Mouse (Mus musculus) neural tube, embryonic 13.5 days (tissue): ENCODE results near the gene Ogfod1. TPM values are rescaled to one million over a fixed set of nuclear protein-coding genes. Genes with fewer than 3 reads are reported as not detected.

Source experiments
- ATAC-seq: fragments of 200-750 bp; cut with Nextera tagmentation; 2 replicates; pipeline ENCODE4 v1.8.0; 2017; ENCODE audit warnings: low read depth, mild to moderate bottlenecking, moderate TSS enrichment, moderate library complexity
- H3K27ac ChIP-seq: fragments of 300-500 bp; sonication (generic); replicated peaks from 2 replicates; pipeline ENCODE4 v1.5.1; 2015; ENCODE audit warnings: moderate library complexity, mild to moderate bottlenecking, inconsistent platforms
- H3K27me3 ChIP-seq: fragments of 300-500 bp; sonication (generic); 2 replicates; pipeline ENCODE4 v1.6.1; 2015; ENCODE audit warnings: mild to moderate bottlenecking, inconsistent platforms
- H3K36me3 ChIP-seq: fragments of 300-500 bp; sonication (generic); 2 replicates; pipeline ENCODE4 v1.6.1; 2015; ENCODE audit warnings: mild to moderate bottlenecking, inconsistent platforms
- H3K4me1 ChIP-seq: fragments of 300-500 bp; sonication (generic); replicated peaks from 2 replicates; pipeline ENCODE4 v1.6.1; 2015; ENCODE audit warnings: inconsistent platforms
- H3K4me2 ChIP-seq: fragments of 300-500 bp; sonication (generic); 2 replicates; pipeline ENCODE4 v1.6.1; 2015; ENCODE audit warnings: inconsistent platforms, mild to moderate bottlenecking, moderate library complexity
- H3K4me3 ChIP-seq: fragments of 300-500 bp; sonication (generic); 2 replicates; pipeline ENCODE4 v1.5.1; 2015; ENCODE audit warnings: mild to moderate bottlenecking, inconsistent platforms
- H3K9ac ChIP-seq: fragments of 300-500 bp; sonication (generic); 2 replicates; pipeline ENCODE4 v1.6.1; 2015; ENCODE audit warnings: moderate library complexity, mild to moderate bottlenecking, inconsistent platforms
- H3K9me3 ChIP-seq: fragments of 300-500 bp; sonication (generic); 2 replicates; pipeline ENCODE4 v1.6.1; 2016; ENCODE audit warnings: inconsistent platforms
- WGBS: fragments of 180-500 bp; shearing (Covaris S2); methylation state at CpG from one replicate; pipeline ENCODE4 v1.1.7; 2015; 5-methylcytosine and 5-hydroxymethylcytosine counted together
- polyA plus RNA-seq: library from polyadenylated mRNA; unstranded; fragments of >200 nt; fragmentation: Nextera tagmentation; extraction: Ambion mirVana; gene quantifications from 2 replicates; pipeline ENCODE4 v1.2.1, GENCODE M21; 2015

Ogfod1 gene
- polyA plus RNA-seq, result 12.8 and 14.2 TPM in 2 replicates

DNA sequence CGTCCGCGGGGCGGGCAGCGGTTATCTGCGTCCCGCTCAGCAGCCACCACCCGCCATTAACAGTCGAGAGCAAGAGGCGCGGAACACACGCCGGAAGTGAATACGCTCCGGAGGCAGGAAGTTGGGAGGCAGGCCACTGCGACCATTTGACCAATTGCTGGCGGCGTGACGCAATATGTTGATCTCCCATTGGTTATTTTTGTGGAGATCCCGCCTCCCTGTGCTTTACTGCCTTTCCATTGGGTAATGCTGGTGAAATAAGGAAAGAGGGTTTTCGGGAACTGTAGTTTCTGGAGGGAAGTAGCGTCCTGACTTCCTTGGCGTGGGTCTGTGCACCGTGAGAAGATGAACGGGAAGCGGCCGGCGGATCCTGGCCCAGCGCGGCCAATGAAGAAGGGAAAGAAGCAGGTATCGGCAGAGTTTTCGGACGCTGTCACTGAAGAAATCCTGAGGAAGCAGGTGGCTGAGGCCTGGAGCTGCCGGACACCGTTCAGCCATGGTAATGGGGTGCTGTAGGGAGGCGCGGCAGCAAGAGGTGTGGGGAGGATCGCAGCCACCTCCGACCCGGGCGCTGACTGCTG lies at the start of gene Ogfod1, which contains the start of gene Nudt21:
Ogfod1 (plus strand) TSS at position 255 of the 581 bp plus-strand sequence.
Nudt21 (minus strand) TSS at position 88 of the 581 bp plus-strand sequence.
- ATAC-seq, result peak; percentile 99
- Histone ChIP-seq H3K4me1 (peaks cover 37% of the 10 kb centered on the region), H3K9ac (peak within 1 kb of the TSS; percentile 79), H3K27ac (peak within 1 kb of the TSS; percentile 81), H3K9me3 (no peaks in the 10 kb centered on the region), H3K4me2 (peak within 1 kb of the TSS; percentile 88), H3K4me3 (peak within 1 kb of the TSS; percentile 70), H3K36me3 (peaks cover 13% of the 10 kb centered on the region), H3K27me3 (no peaks in the 10 kb centered on the region)
- WGBS, result under 1% methylated on average over 41 of the region's 41 CpGs

DNA sequence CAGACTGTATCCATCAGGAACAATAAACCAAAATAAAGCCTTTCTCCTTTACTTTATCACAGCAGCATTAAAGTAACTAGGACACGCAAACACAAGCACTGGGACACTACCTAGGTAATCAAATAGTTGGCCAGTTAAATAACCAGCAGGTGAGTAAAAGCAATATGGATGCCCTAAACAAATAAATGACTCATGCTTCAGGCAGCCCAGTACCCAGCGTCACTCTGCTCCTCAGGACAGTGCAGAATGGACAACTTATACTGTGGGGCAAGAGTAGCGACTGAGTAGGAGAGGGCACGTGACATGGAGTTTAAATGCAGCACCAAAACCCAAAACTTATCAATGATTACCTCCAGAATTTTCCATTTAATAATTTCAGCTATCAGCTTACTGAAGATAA lies 47.3 kb upstream of the Ogfod1 start:
- WGBS, result 98% methylated on average over 4 of the region's 4 CpGs

DNA sequence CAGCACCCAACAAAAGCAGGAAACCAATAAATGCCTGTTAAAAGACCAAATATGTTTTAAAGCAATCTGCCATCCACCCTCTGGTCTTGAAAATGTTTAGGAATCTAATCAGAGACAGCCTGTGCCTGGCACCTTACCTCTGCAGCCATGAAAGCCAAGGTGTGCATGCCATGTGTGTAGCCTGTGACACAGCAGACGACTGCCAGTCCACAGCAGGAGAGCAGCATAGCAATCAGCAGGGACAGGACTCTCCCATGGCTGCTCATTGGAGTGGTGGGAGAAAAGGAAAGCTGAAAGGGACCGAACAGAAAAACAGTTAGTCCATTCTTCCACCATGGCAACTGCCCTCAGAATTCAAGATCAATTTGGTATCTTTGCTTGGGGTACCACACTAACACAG lies 38.0 kb upstream of the Ogfod1 start:
- no peaks in the 10 kb centered on the region for H3K4me1 ChIP-seq

More for the DNA sequence above, 47.3 kb upstream of the Ogfod1 start:
- H3K27ac ChIP-seq, result no peak overlapping the region
- no peak overlapping the region for H3K9ac ChIP-seq
- no peaks in the 10 kb centered on the region for H3K4me1 ChIP-seq
- no peaks in the 10 kb centered on the region for H3K27me3 ChIP-seq
- H3K9me3 ChIP-seq, result no peaks in the 10 kb centered on the region
- peaks cover 65% of the 10 kb centered on the region for H3K36me3 ChIP-seq
- H3K4me2 ChIP-seq, result no peak overlapping the region
- ATAC-seq, result no peak
- H3K4me3 ChIP-seq, result no peak overlapping the region

DNA sequence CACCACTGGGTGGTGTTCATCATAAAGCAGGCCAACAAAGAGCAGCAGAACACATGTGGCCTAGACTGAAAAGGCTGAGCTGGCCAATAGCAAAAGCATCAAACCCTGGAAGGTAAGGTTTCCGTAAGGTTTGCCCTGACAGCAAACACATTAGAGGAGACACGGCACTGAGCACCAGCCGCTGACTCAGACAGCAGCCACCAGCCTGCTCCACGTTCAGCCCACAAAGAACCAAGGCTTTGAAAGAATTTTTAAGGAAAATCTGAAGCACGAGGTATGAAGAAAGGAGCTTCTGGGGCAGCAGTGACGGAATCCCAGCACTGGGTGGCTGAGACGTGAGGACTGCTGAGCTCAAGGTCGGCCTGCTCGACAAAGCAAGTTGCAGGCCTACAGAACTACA lies 32.9 kb upstream of the Ogfod1 start:
- 93% methylated on average over 9 of the region's 9 CpGs for WGBS
- ATAC-seq, result no peak

More for the DNA sequence above, 38.0 kb upstream of the Ogfod1 start:
- 88% methylated on average over 2 of the region's 2 CpGs for WGBS
- H3K27ac ChIP-seq, result no peak overlapping the region
- ATAC-seq, result no peak
- no peaks in the 10 kb centered on the region for H3K27me3 ChIP-seq
- no peak overlapping the region for H3K4me2 ChIP-seq
- H3K4me3 ChIP-seq, result no peak overlapping the region
- H3K9me3 ChIP-seq, result no peaks in the 10 kb centered on the region
- H3K36me3 ChIP-seq, result peaks cover 63% of the 10 kb centered on the region
- no peak overlapping the region for H3K9ac ChIP-seq

DNA sequence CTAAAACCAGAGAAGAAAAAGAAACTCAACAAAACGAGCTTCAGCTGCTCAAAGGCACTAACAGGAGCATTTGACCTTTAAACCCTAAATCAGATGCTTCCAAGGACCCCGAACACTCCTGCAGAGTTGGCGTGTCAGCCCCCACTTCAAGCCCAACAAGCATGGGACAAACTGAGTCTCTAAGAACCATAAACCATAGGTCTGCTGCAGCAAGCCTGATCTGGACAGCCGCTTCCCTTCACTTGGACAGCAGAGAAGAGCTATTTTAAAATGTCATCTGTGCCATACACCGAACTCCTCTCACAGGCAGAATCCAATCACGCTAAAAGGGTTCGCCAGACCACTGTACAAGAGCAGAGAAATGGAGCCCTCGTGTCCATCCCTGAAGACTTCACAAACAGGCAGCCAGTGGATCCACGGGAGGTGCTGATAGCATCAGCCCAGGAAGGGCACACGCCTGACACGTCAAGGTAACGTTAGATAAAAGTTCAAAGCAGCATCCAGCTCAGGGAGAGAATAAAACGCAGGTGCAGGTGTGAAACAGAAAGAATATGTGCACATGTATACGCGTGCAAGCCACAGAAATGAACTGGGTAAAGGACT lies 27.7 kb upstream of the Ogfod1 start:
- H3K4me2 ChIP-seq, result no peak overlapping the region
- no peaks in the 10 kb centered on the region for H3K27me3 ChIP-seq
- no peak for ATAC-seq

More for the DNA sequence above, 32.9 kb upstream of the Ogfod1 start:
- peaks cover 5% of the 10 kb centered on the region for H3K4me1 ChIP-seq
- no peaks in the 10 kb centered on the region for H3K9me3 ChIP-seq
- no peak overlapping the region for H3K27ac ChIP-seq
- no peaks in the 10 kb centered on the region for H3K27me3 ChIP-seq
- no peak overlapping the region for H3K9ac ChIP-seq
- no peak overlapping the region for H3K4me3 ChIP-seq
- peaks cover 44% of the 10 kb centered on the region for H3K36me3 ChIP-seq
- H3K4me2 ChIP-seq, result no peak overlapping the region

DNA sequence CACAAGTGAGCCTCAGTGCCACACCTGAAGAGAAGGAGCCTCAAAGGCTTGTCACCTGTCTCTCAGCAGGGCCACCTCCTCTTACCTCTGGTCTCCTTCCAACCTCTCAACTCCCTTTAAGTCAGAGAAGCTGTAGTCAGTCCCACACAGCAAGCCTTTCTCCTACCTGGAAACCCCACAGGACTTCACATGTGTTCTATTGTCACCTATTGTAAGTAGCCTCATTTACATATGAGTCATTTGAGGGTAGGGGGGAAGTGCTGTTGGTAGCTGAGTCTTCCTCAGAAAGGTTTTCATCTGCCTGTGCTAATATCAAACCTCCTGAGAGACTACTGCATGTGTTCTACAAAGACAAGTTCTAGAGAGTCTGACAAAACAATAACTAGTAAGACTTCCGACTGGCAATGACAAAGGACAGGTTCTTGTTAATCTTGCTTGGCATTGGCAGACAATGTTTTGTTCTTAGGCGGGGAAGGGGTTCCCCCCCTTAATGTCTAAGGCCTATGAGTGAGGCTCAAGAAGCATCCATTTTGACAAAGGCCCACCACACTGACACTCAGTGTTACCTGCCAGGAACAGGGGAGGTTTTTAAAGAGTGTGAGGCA lies 26.8 kb upstream of the Ogfod1 start:
- Histone ChIP-seq H3K4me3 (peak overlapping the region; percentile 7; the same call in 1 of the 2 replicates), H3K4me2 (peak overlapping the region; percentile 79), H3K36me3 (peaks cover 10% of the 10 kb centered on the region; the same call in 1 of the 2 replicates), H3K27ac (no peak overlapping the region), H3K9me3 (no peaks in the 10 kb centered on the region), H3K27me3 (no peaks in the 10 kb centered on the region), H3K4me1 (peaks cover 36% of the 10 kb centered on the region), H3K9ac (peak overlapping the region; percentile 51; the same call in 1 of the 2 replicates)
- no peak for ATAC-seq
- 54% methylated on average over 2 of the region's 2 CpGs for WGBS

More for the DNA sequence above, 27.7 kb upstream of the Ogfod1 start:
- H3K27ac ChIP-seq, result no peak overlapping the region
- no peak overlapping the region for H3K4me3 ChIP-seq
- no peaks in the 10 kb centered on the region for H3K9me3 ChIP-seq
- H3K4me1 ChIP-seq, result peaks cover 36% of the 10 kb centered on the region
- H3K36me3 ChIP-seq, result peaks cover 5% of the 10 kb centered on the region
- H3K9ac ChIP-seq, result no peak overlapping the region
- WGBS, result 64% methylated on average over 15 of the region's 15 CpGs

DNA sequence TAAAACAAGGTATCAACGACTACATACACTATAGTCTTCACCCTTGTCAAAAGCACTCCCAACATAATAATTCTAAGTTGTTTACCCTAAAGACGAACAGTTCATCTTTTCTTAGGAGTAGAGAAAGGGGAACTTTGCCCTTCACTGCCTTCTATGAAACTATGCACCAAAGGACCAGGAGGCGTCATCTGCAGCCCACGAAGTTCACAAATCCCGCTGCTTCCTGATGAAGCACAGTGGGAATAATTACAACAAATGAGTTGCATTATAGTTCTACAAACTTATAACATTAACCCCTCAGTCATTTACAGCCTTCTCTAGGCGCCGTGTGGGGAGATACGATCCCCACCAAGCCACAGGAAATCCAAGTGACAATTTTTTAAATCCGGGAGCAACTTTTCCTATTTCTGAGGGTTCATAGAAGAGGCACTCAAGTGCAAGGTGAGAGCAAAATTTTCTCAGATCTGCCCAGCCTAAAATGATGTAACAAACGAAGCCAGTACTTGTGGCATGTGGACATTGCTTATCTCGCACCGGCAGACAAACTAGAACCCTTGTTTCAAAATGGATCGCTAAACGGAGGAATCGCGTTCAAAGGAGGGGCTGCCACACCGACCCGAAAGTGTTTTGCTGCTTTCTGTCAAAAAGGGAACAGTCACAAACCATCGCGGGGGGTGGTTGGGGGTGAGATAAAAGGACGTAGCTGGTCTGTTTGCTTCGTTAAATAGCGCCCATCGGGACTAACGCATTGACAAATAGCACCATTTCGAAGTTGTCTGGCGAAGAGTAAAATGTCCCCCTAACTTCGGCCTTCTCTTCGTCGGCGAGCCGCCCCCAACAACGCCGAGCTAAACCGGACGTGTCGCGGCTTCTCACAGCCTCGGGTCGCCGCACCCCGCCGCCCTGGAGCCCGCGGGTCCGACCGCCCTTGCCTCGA lies 25.7 kb upstream of the Ogfod1 start:
- Histone ChIP-seq H3K27ac (peak overlapping the region; percentile 96), H3K4me2 (peak overlapping the region; percentile 79), H3K9ac (peak overlapping the region; percentile 99), H3K27me3 (no peaks in the 10 kb centered on the region), H3K4me3 (peak overlapping the region; percentile 96), H3K36me3 (peaks cover 10% of the 10 kb centered on the region; the same call in 1 of the 2 replicates), H3K9me3 (no peaks in the 10 kb centered on the region), H3K4me1 (peaks cover 36% of the 10 kb centered on the region)
- ATAC-seq, result no peak; the same call in 1 of the 2 replicates
- WGBS, result 3% methylated on average over 48 of the region's 48 CpGs

DNA sequence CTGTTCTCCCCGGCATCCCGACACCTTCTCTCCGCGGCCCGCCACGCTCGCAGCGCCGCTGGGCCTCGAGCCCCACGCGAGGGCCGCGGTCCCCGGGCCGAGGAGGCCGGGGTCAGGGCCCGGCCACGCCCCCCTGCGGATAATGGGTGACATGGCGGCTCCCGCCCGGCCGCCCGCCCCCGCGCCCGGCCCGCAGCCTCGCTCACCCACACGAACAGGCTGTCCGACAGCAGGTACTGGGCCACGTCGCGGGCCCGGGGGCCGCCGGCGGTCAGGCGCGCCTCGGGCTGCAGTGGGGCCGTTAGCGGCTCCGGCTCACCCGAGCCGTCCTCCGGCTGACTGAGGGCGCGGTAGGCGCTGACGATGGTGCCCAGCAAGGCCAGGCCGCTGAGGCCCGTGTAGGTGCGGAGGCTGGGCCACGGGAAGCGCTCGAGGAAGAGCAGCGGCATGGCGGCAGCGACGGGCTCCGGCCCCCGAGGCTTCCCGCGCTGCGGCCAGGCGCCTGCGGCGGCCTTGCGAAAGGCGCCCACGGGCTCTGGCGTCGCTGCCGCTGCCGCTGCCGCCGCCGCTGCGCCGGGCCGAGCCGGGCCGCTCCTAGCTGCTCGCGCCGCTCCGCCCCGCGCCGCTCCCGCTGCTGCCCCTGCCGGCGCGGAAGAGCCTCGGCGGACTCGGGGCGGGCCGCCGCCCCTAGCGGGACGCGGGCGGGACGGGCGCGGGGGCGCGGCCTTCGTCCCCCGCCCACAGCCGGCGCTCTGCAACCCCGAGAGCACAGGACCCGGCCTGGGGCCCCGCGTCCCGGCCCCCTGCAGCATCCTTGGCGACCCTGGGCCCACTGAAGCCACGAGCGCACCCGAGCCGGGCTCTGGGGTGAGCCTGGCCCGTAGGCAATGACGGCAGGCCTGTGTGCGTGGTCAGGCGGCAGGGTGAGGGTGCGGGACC lies 24.7 kb upstream of the Ogfod1 start, which contains the start of gene Amfr:
Amfr (minus strand) TSS at position 830 of the 939 bp plus-strand sequence.
- H3K4me3 ChIP-seq, result peak within 1 kb of the TSS; percentile 96
- peaks cover 36% of the 10 kb centered on the region for H3K4me1 ChIP-seq
- H3K36me3 ChIP-seq, result peaks cover 10% of the 10 kb centered on the region; the same call in 1 of the 2 replicates
- H3K27ac ChIP-seq, result peak within 1 kb of the TSS; percentile 96
- under 1% methylated on average over 115 of the region's 130 CpGs for WGBS
- peak; percentile 93 for ATAC-seq
- H3K4me2 ChIP-seq, result peak within 1 kb of the TSS; percentile 79
- no peaks in the 10 kb centered on the region for H3K27me3 ChIP-seq
- peak within 1 kb of the TSS; percentile 99 for H3K9ac ChIP-seq
- H3K9me3 ChIP-seq, result no peaks in the 10 kb centered on the region

DNA sequence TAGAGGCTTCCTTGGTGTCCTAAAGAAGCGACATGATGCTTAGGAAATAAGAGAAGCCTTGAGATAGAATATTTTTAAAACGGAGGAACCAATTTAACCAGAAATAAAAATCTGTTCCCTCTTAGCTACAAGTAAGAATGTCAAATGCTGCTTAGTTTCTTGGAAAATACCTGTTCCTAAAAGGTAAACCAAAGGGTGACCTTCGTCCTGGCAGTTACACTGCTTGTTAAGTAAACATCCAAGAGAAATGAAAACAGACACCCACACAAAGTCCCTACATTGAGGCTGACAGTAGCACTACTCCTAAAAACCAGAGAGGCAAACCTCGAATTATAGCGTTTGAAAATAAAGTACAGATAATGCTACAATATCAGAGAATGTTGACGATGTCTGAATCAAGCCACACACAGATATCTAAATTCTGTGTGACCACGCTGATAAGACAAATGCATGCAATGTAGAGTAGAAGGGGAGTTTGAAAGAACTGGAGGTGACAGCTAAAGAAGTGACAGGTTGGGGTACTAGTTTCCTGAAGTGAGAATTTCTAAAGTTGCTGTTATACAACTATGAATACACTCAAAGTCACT lies 23.9 kb upstream of the Ogfod1 start:
- H3K4me2 ChIP-seq, result peak overlapping the region; percentile 79
- no peaks in the 10 kb centered on the region for H3K9me3 ChIP-seq
- 47% methylated on average over 7 of the region's 7 CpGs for WGBS
- peak overlapping the region; percentile 96 for H3K4me3 ChIP-seq
- peak overlapping the region; percentile 96 for H3K27ac ChIP-seq
- H3K9ac ChIP-seq, result peak overlapping the region; percentile 99
- peaks cover 36% of the 10 kb centered on the region for H3K4me1 ChIP-seq
- H3K36me3 ChIP-seq, result peaks cover 10% of the 10 kb centered on the region; the same call in 1 of the 2 replicates
- no peaks in the 10 kb centered on the region for H3K27me3 ChIP-seq
- ATAC-seq, result no peak

DNA sequence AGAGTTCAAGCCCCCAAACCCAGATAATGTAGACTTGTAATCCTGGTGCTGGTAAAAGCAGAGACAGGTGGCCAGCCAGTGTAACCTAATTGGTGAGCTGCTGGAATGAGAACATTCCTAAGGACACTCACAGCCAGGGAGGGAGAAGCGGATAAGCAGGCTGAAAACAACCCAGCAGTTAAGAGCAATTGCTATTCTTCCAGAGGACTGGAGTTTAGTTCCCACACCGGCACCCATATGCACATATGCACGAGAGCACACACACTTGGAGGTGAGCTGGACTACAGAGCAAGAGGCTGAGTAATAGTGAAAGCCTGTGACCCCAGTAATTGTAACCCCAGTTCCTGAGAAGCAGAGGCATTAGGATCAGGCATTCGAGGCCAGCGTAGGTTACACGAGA lies 13.1 kb upstream of the Ogfod1 start:
- Histone ChIP-seq H3K4me2 (no peak overlapping the region), H3K36me3 (peaks cover 85% of the 10 kb centered on the region), H3K4me1 (no peaks in the 10 kb centered on the region), H3K9me3 (no peaks in the 10 kb centered on the region), H3K27ac (no peak overlapping the region), H3K9ac (no peak overlapping the region), H3K27me3 (no peaks in the 10 kb centered on the region), H3K4me3 (no peak overlapping the region)
- ATAC-seq, result no peak
- WGBS, result 93% methylated on average over 6 of the region's 6 CpGs
